Mouse (Mus musculus): ENCODE data around the gene Sec16a.

DNA sequence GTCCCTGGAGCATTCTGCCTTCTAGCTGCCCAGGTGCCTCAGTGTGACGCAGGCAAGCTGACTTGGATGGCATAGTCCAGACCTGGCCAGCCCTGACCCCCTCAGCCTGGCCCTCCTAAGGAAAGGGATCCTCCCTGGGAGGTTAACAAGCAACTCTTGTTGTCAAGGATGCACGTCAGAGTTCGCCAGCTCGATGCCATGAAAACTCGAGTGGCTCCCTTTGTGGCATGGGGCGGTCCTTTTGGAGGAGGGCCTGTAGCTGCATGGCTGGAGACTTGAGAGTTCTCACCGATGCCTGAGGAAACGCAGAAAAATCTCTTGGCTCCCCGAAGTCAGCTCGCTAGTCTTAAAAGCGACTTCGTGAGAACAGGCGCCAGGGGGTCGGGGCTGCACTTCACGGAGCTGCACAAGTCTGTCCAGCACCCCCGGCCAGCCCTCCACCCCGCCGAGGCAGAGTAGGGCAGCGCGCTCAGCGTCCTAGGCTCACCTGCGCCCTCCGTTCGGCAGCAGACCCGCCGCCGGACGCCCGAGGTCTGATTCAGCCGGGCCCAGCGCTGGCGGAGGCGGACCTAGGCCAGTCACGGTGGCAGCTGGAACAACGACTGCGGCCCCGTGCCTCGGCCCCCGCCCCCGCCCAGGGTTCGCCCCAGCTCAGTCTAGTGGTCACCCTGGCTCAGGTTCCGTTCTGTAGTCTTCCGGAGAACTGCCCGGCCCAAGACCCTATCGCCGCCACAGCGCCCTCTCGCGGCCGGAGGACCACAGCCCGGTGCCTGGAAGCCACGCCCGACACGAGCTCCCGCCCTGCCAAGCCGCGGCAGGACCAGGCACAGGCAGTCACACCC is 36.3 kb downstream of the Sec16a start, which contains the start of gene Inpp5e:
- TF ChIP-seq CTCF (IDR thresholded peaks at IDR 0.05; ENCODE audit: low read depth, low read length) (peak; percentile 92), POLR2A (IDR thresholded peaks at IDR 0.05; ENCODE audit: extremely low read depth, insufficient read depth, low read length) (peak; percentile 44; the same call in 1 of the 2 replicates)

Data from liver, adult 2 months (tissue).